Mouse (Mus musculus): ENCODE measurements around the gene Nop56.

DNA sequence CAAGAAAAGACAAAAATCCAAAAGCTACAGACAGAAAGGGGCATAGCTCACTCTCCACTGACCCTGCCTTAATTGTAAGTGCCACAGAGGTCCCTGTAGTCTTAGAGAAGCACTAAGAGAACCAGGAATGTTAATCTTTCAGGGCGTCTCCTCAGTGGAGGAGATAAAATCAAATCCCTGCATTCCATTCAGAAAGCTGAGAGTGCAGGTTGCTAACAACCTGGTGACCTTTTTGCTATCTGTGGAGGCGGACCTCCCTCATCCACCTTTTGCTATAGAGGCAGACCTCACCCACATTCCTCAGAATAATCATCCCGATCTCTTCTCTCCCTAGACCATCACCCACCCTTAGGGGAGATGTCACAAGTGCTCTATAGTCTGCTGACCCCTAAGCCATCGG is 14.9 kb downstream of the Nop56 start:
- TF ChIP-seq CTCF (IDR thresholded peaks at IDR 0.05; ENCODE audit: low read depth, low read length) (no peak), POLR2A (IDR thresholded peaks at IDR 0.05; ENCODE audit: extremely low read depth, insufficient read depth, low read length) (no peak)
